Mouse (Mus musculus) midbrain, embryonic 14.5 days (tissue): Measurements from ENCODE around the gene Frmd4b. TPM values are rescaled to one million over a fixed set of nuclear protein-coding genes. Genes with fewer than 3 reads are reported as not detected.
"Not testable (repeated sequence)": the region's sequence is repeated elsewhere in the genome, so short reads cannot be mapped to it uniquely, and the experiment has no call there.

ENCODE experiments used
- ATAC-seq: fragments of 200-750 bp; cut with Nextera tagmentation; 2 replicates; pipeline ENCODE4 v1.8.0; 2017; ENCODE audit warnings: moderate number of reproducible peaks, moderate library complexity; ENCODE audit not compliant: low FRiP score, low TSS enrichment
- DNase-seq: peaks from one replicate; pipeline ENCODE4 v3.0.0-alpha.2; 2015
- H3K27ac ChIP-seq: fragments of 300-500 bp; sonication (generic); replicated peaks from 2 replicates; pipeline ENCODE4 v1.5.1; 2014; ENCODE audit warnings: mild to moderate bottlenecking, low read depth, low read length, moderate library complexity
- H3K27me3 ChIP-seq: fragments of 300-500 bp; sonication (generic); 2 replicates; pipeline ENCODE4 v1.6.1; 2014; ENCODE audit warnings: low read length, control low read depth, mixed read lengths; ENCODE audit not compliant: control insufficient read depth, insufficient read depth
- H3K36me3 ChIP-seq: fragments of 300-500 bp; sonication (generic); 2 replicates; pipeline ENCODE4 v1.6.1; 2014; ENCODE audit warnings: low read length, control low read depth; ENCODE audit not compliant: control insufficient read depth, insufficient read depth
- H3K4me1 ChIP-seq: fragments of 300-500 bp; sonication (generic); 2 replicates; pipeline ENCODE4 v1.6.1; 2014; ENCODE audit warnings: mild to moderate bottlenecking, antibody characterized with exemption, low read length, control low read depth; ENCODE audit not compliant: control insufficient read depth, insufficient read depth
- H3K4me2 ChIP-seq: fragments of 300-500 bp; sonication (generic); 2 replicates; pipeline ENCODE4 v1.6.1; 2014; ENCODE audit warnings: mild to moderate bottlenecking, low read length, moderate library complexity
- H3K4me3 ChIP-seq: fragments of 300-500 bp; sonication (generic); replicated peaks from 2 replicates; pipeline ENCODE4 v1.5.1; 2014; ENCODE audit warnings: low read depth, low read length
- H3K9ac ChIP-seq: fragments of 300-500 bp; sonication (generic); replicated peaks from 2 replicates; pipeline ENCODE4 v1.6.1; 2014; ENCODE audit warnings: mild to moderate bottlenecking, low read length, moderate library complexity
- H3K9me3 ChIP-seq: fragments of 300-500 bp; sonication (generic); 2 replicates; pipeline ENCODE4 v1.6.1; 2016; ENCODE audit warnings: low read length, control low read depth, mixed read lengths; ENCODE audit not compliant: control insufficient read depth
- WGBS: fragments of 180-500 bp; shearing (Covaris S2); extraction: QIAGEN DNeasy Blood & Tissue Kit; methylation state at CpG from one replicate; pipeline ENCODE4 v1.1.7; 2014; 5-methylcytosine and 5-hydroxymethylcytosine counted together
- polyA plus RNA-seq: library from polyadenylated mRNA; unstranded; fragments of >200 nt; fragmentation: Nextera tagmentation; extraction: Ambion mirVana; gene quantifications from 2 replicates; pipeline ENCODE4 v1.2.1, GENCODE M21; 2014

Gene Frmd4b
- polyA plus RNA-seq, 1 experiment from 2014 or later, result 21.7 TPM

DNA sequence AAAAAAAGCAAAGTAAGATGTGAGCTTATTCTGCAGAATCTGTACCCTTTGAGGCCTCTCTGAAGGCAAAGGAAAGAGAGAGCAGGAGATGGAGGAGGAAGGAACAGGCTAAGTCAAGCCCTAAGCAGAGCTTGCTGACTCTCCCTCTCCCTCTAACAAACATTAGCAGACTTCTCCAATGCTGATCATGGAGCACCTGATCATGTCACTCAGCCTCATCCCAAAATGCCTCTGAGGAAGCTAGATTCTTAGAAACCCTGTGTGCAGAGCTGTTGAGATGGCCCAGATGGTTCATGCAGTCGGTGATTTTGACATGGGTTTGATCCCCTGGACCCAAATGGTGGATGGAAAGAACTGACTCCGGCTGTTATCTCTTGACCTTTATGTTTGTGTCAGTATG, 350.2 kb downstream of the Frmd4b start:
- Histone ChIP-seq H3K4me1 (no peaks in the 10 kb centered on the region), H3K36me3 (no peaks in the 10 kb centered on the region), H3K9ac (no peak overlapping the region), H3K27ac (no peak overlapping the region), H3K4me3 (no peak overlapping the region), H3K4me2 (no peak overlapping the region), H3K9me3 (no peaks in the 10 kb centered on the region), H3K27me3 (no peaks in the 10 kb centered on the region)
- ATAC-seq, result no peak
- 90% methylated on average over 2 of the region's 2 CpGs for WGBS
- DNase-seq, result no peak

- 86% methylated on average over 4 of the region's 4 CpGs for WGBS
- DNase-seq (no peak), ATAC-seq (no peak)
- no peak overlapping the region for H3K27ac ChIP-seq
- H3K27me3 ChIP-seq, result no peaks in the 10 kb centered on the region
- no peaks in the 10 kb centered on the region for H3K9me3 ChIP-seq
- no peak overlapping the region for H3K4me2 ChIP-seq
- no peaks in the 10 kb centered on the region for H3K4me1 ChIP-seq
- H3K4me3 ChIP-seq, result no peak overlapping the region
- no peaks in the 10 kb centered on the region for H3K36me3 ChIP-seq
- no peak overlapping the region for H3K9ac ChIP-seq
Measured at GRCm38 (mm10) chr6:97266661-97267060, 350.7 kb downstream of the Frmd4b start.

GRCm38 (mm10) chr6:97265705-97266104, 351.6 kb downstream of the Frmd4b start:
- ATAC-seq (no peak), DNase-seq (no peak)
- 71% methylated on average over 3 of the region's 3 CpGs for WGBS

DNA sequence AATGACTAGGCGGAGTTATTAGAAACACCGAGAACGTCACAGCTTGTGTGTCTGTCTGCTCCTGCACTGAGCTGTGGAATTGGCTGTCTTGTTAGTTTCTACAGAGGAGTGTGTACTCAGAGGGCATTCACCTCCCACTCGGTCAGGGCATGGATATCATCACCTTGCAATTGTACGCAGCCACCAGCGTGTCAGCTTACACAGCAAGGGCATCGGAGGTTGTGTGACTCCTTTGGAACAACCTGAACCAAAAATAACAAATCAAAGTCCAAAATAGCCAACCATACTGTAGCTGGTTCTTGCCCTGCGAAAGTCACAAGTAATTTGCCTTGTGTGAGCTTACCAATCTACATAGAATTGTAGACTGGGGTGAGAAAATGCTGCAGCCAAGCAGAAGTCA, 352.1 kb downstream of the Frmd4b start:
- Histone ChIP-seq H3K4me2 (no peak overlapping the region), H3K9ac (no peak overlapping the region), H3K27me3 (no peaks in the 10 kb centered on the region), H3K36me3 (no peaks in the 10 kb centered on the region), H3K4me3 (no peak overlapping the region), H3K4me1 (no peaks in the 10 kb centered on the region), H3K9me3 (no peaks in the 10 kb centered on the region), H3K27ac (no peak overlapping the region)
- no peak for ATAC-seq
- WGBS, result 88% methylated on average over 8 of the region's 8 CpGs
- DNase-seq, result no peak

More at GRCm38 (mm10) chr6:97265705-97266104, 351.6 kb downstream of the Frmd4b start:
- Histone ChIP-seq H3K27ac (no peak overlapping the region), H3K9ac (no peak overlapping the region), H3K4me2 (no peak overlapping the region), H3K4me1 (no peaks in the 10 kb centered on the region), H3K27me3 (no peaks in the 10 kb centered on the region), H3K4me3 (no peak overlapping the region), H3K9me3 (no peaks in the 10 kb centered on the region), H3K36me3 (no peaks in the 10 kb centered on the region)

DNA sequence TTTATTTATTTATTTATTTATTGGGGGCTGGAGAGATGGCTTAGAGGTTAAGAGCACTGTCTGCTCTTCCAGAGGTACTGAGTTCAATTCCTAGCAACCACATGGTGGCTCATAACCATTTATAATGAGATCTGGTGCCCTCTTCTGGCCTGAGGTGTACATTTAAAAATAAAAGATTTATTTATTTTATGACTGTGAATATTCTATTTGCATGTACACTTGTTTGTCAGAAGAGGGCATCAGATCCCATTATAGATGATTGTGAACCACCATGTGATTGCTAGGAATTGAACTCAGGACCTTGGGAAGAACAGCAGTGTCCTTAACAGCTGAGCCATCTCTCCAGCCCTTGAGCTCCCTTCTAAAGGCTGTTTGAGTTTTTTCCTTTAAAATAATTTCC, 353.6 kb downstream of the Frmd4b start:
- not testable (repeated sequence) for H3K4me2 ChIP-seq, H3K27ac ChIP-seq, DNase-seq, H3K4me3 ChIP-seq, H3K9me3 ChIP-seq, H3K4me1 ChIP-seq, H3K9ac ChIP-seq, ATAC-seq, H3K27me3 ChIP-seq, H3K36me3 ChIP-seq

GRCm38 (mm10) chr6:97262229-97262628, 355.1 kb downstream of the Frmd4b start:
- no peak overlapping the region for H3K9ac ChIP-seq
- H3K9me3 ChIP-seq, result no peaks in the 10 kb centered on the region
- WGBS, result 68% methylated on average over 4 of the region's 4 CpGs
- H3K4me2 ChIP-seq, result no peak overlapping the region
- ATAC-seq (no peak), DNase-seq (no peak)
- no peaks in the 10 kb centered on the region for H3K36me3 ChIP-seq
- no peaks in the 10 kb centered on the region for H3K4me1 ChIP-seq
- no peaks in the 10 kb centered on the region for H3K27me3 ChIP-seq
- H3K27ac ChIP-seq, result no peak overlapping the region
- H3K4me3 ChIP-seq, result no peak overlapping the region

- not testable (repeated sequence) for H3K4me1 ChIP-seq, H3K36me3 ChIP-seq, H3K4me3 ChIP-seq, H3K9ac ChIP-seq, ATAC-seq, H3K4me2 ChIP-seq, H3K27ac ChIP-seq, H3K27me3 ChIP-seq, DNase-seq, H3K9me3 ChIP-seq
- WGBS, result 95% methylated on average over 2 of the region's 2 CpGs
Measured at GRCm38 (mm10) chr6:97259926-97260325, 357.4 kb downstream of the Frmd4b start.

- no peak overlapping the region for H3K4me2 ChIP-seq
- H3K4me3 ChIP-seq, result no peak overlapping the region
- H3K36me3 ChIP-seq, result no peaks in the 10 kb centered on the region
- no peak overlapping the region for H3K9ac ChIP-seq
- H3K27me3 ChIP-seq, result no peaks in the 10 kb centered on the region
- no peaks in the 10 kb centered on the region for H3K4me1 ChIP-seq
- WGBS, result 90% methylated on average over 1 of the region's 1 CpGs
- no peak for DNase-seq
- no peak for ATAC-seq
- H3K27ac ChIP-seq, result no peak overlapping the region
- no peaks in the 10 kb centered on the region for H3K9me3 ChIP-seq
Measured at GRCm38 (mm10) chr6:97258489-97258888, 358.9 kb downstream of the Frmd4b start.

DNA sequence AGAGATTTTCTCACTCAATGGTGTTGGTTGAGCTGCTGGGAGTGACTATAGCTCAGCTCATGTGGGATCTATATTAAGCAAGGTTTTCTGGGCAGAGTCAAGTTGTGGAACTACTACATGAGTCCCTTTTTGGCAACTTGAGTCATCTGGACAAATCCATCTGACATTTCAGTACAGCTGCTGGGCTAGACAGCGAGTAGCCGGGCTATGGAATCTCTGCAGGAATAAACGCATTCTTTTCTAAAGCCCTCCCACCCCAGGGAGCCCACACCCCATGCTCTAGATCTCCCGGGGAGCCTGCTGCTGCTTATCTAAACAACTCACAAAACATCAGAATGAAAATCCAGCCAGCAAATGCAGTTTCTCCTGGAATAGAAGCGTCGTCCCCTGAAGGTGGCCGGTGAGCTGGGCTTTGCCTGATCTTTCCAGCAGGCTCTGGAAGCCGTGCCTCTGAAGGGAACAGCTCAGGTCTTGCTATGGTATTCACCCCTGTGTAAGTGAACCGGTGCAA, 364.6 kb downstream of the Frmd4b start, which contains the start of gene Lmod3:
TSS of gene Lmod3 (minus strand) at position 49 of the 511 bp plus-strand sequence.
- no peaks in the 10 kb centered on the region for H3K36me3 ChIP-seq
- DNase-seq (no peak), ATAC-seq (no peak)
- H3K27me3 ChIP-seq, result no peaks in the 10 kb centered on the region
- 28% methylated on average over 9 of the region's 9 CpGs for WGBS
- no peak within 1 kb of the TSS for H3K4me2 ChIP-seq
- no peaks in the 10 kb centered on the region for H3K4me1 ChIP-seq
- H3K9ac ChIP-seq, result no peak within 1 kb of the TSS
- H3K9me3 ChIP-seq, result no peaks in the 10 kb centered on the region
- H3K4me3 ChIP-seq, result no peak within 1 kb of the TSS
- H3K27ac ChIP-seq, result no peak within 1 kb of the TSS
